Mouse (Mus musculus): ENCODE results near the gene Ppp3ca. TPM values are rescaled to one million over a fixed set of nuclear protein-coding genes. Genes with fewer than 3 reads are reported as not detected.

Ppp3ca gene
- total and polyA plus RNA-seq, 3 experiments: 17.4 to 40.6 (median 32.0) TPM

DNA sequence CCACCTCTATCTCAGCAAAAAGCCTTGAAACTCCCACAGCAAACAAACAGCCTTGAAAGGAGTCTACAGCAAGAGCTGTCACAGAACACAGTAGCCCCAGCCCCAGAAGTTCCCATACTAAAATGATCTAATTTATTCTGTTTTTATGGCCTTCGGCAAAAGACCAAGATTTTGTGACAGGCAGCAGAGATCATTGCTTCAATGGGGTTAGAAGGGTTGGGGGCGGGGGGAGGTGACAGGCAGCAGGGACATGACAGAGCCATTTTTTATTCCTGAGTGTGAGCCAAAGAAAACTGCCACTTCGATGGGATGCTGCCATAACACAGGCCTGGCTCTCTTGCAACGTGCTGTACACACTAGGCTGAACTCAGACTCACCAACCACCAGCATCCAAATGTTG lies 275.6 kb downstream of the Ppp3ca start (continued):
- TF ChIP-seq USF2 (IDR thresholded peaks at IDR 0.05; ENCODE audit: borderline replicate concordance in 1 of 2, insufficient read depth in 1 of 2, low read depth in 1 of 2, low read length in 2 of 2) (no peak), USF1 (IDR thresholded peaks at IDR 0.05; ENCODE audit: low read depth, low read length) (no peak), CTCF (IDR thresholded peaks at IDR 0.05 in 2 of 3, conservative IDR thresholded peaks at IDR 0.05 in 1 of 3; ENCODE audit: control insufficient read depth in 1 of 3, insufficient read depth in 1 of 3, low read depth in 2 of 3, low read length in 3 of 3, poor library complexity in 1 of 3, severe bottlenecking in 1 of 3) (no peak), TAL1 (IDR thresholded peaks at IDR 0.05; ENCODE audit: low read length) (no peak), BHLHE40 (IDR thresholded peaks at IDR 0.05; ENCODE audit: borderline replicate concordance, low read depth, low read length) (no peak), GATA1 (IDR thresholded peaks at IDR 0.05; ENCODE audit: low read depth, low read length) (no peak)

DNA sequence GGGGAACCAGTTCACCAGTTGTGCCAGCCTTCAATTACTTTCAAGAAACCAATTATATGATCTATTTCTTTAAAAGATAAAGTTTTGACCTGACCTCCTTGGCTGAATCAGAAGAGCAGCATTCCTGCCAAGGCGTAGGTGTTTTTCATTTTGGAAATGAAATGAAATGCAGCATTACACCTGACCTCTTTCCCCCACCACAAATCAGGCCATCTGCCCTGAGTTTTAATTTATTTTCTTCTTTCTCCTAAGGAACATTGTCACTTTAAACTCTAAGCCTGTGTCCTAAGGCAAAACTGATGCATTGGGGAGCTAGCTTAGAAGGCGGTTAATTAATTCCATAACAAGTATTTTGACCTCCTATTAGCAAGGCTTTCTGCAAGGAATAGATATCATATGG lies 276.7 kb downstream of the Ppp3ca start:
- TF ChIP-seq NELFE (IDR thresholded peaks at IDR 0.05; ENCODE audit: low read depth, low read length) (no peak), MAX (IDR thresholded peaks at IDR 0.05; ENCODE audit: low read length) (no peak), TCF12 (IDR thresholded peaks at IDR 0.05; ENCODE audit: low read depth, low read length) (no peak), USF1 (IDR thresholded peaks at IDR 0.05; ENCODE audit: low read depth, low read length) (no peak), CTCF (IDR thresholded peaks at IDR 0.05 in 2 of 3, conservative IDR thresholded peaks at IDR 0.05 in 1 of 3; ENCODE audit: control insufficient read depth in 1 of 3, insufficient read depth in 1 of 3, low read depth in 2 of 3, low read length in 3 of 3, poor library complexity in 1 of 3, severe bottlenecking in 1 of 3) (no peak), ETS1 (IDR thresholded peaks at IDR 0.05; ENCODE audit: low read depth, low read length) (no peak), BHLHE40 (IDR thresholded peaks at IDR 0.05; ENCODE audit: borderline replicate concordance, low read depth, low read length) (no peak), MXI1 (IDR thresholded peaks at IDR 0.05; ENCODE audit: low read depth, low read length) (no peak)

DNA sequence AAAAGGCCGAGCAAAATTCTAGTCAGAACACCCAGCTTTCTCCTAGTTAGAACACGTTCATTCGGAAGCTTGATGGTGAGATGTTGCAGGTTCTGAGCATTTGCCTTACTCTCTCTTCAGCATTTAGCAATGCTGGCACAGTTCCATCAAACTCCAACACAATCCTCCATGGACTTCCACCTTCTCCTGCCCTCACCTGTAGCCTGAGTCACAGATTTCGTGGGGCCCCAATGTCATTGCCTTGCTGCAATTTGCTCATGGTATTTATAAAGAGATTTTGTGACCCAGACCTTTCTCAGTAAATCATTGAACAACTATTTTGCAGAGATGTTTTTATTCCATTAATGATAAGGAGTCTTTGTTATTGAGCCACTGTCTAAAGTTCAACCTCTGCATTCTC lies 278.2 kb downstream of the Ppp3ca start:
- no peak overlapping the region for H3K4me3 ChIP-seq (ENCODE audit: control insufficient read depth in 1 of 2, insufficient read depth in 1 of 2, low read depth in 2 of 2, low read length in 2 of 2)
- no peak overlapping the region for H3K9ac ChIP-seq (ENCODE audit: control insufficient read depth, low read depth, low read length, poor library complexity, severe bottlenecking)
- no peaks in the 10 kb centered on the region for H3K9me3 ChIP-seq (replicated peaks; ENCODE audit: insufficient read depth, low read length)
- TF ChIP-seq CTCF (IDR thresholded peaks at IDR 0.05 in 2 of 3, conservative IDR thresholded peaks at IDR 0.05 in 1 of 3; ENCODE audit: control insufficient read depth in 1 of 3, insufficient read depth in 1 of 3, low read depth in 2 of 3, low read length in 3 of 3, poor library complexity in 1 of 3, severe bottlenecking in 1 of 3) (no peak), NRF1 (IDR thresholded peaks at IDR 0.05; ENCODE audit: insufficient read depth, low read depth, low read length, poor library complexity, severe bottlenecking) (no peak), MAX (IDR thresholded peaks at IDR 0.05; ENCODE audit: low read length) (no peak), ZC3H11A (IDR thresholded peaks at IDR 0.05; ENCODE audit: low read depth, low read length) (no peak), ELF1 (IDR thresholded peaks at IDR 0.05; ENCODE audit: low read depth, low read length) (no peak), POLR2A (IDR thresholded peaks at IDR 0.05; ENCODE audit: control insufficient read depth in 1 of 2, insufficient read depth in 1 of 2, low read depth in 1 of 2, low read length in 2 of 2, poor library complexity in 1 of 2) (no peak), MAFK (IDR thresholded peaks at IDR 0.05; ENCODE audit: borderline replicate concordance, low read depth, low read length) (no peak), TCF12 (IDR thresholded peaks at IDR 0.05; ENCODE audit: low read depth, low read length) (no peak), TBP (IDR thresholded peaks at IDR 0.05; ENCODE audit: low read depth, low read length) (no peak), MXI1 (IDR thresholded peaks at IDR 0.05; ENCODE audit: low read depth, low read length) (no peak), RAD21 (IDR thresholded peaks at IDR 0.05; ENCODE audit: low read depth, low read length) (no peak), ZMIZ1 (IDR thresholded peaks at IDR 0.05; ENCODE audit: low read depth, low read length) (no peak), POLR2AphosphoS5 (IDR thresholded peaks at IDR 0.05; ENCODE audit: borderline replicate concordance, low read depth, low read length) (no peak), HCFC1 (IDR thresholded peaks at IDR 0.05; ENCODE audit: low read depth, low read length) (no peak), SIN3A (IDR thresholded peaks at IDR 0.05; ENCODE audit: low read length) (no peak), MYB (IDR thresholded peaks at IDR 0.05; ENCODE audit: low read depth, low read length) (no peak), ETS1 (IDR thresholded peaks at IDR 0.05; ENCODE audit: low read depth, low read length) (no peak)
- DNase-seq (ENCODE audit: low read depth, low spot score): no peak
- no peak overlapping the region for H3K27ac ChIP-seq (ENCODE audit: control insufficient read depth, low read depth, low read length)
- no peaks in the 10 kb centered on the region for H3K27me3 ChIP-seq (ENCODE audit: control insufficient read depth in 1 of 2, insufficient read depth in 2 of 2, low read length in 2 of 2)
- no peaks in the 10 kb centered on the region for H3K4me1 ChIP-seq (ENCODE audit: control insufficient read depth in 1 of 2, insufficient read depth in 2 of 2, low read length in 2 of 2)
- H3K79me2 ChIP-seq (ENCODE audit: control insufficient read depth, insufficient read depth, low read length, poor library complexity): no peaks in the 10 kb centered on the region
- no peaks in the 10 kb centered on the region; a peak in 1 of 4 replicates for H3K36me3 ChIP-seq (ENCODE audit: control insufficient read depth in 1 of 2, insufficient read depth in 2 of 2, low read length in 2 of 2)

More for the DNA sequence above, 276.7 kb downstream of the Ppp3ca start:
- Histone ChIP-seq H3K79me2 (ENCODE audit: control insufficient read depth, insufficient read depth, low read length, poor library complexity) (no peaks in the 10 kb centered on the region), H3K36me3 (ENCODE audit: control insufficient read depth in 1 of 2, insufficient read depth in 2 of 2, low read length in 2 of 2) (peaks cover 0 to under 1% of the 10 kb centered on the region in 2 experiments; a peak in 1 of 4 replicates), H3K27ac (ENCODE audit: control insufficient read depth, low read depth, low read length) (no peak overlapping the region), H3K9me3 (replicated peaks; ENCODE audit: insufficient read depth, low read length) (no peaks in the 10 kb centered on the region), H3K4me3 (ENCODE audit: control insufficient read depth in 1 of 2, insufficient read depth in 1 of 2, low read depth in 2 of 2, low read length in 2 of 2) (no peak overlapping the region), H3K9ac (ENCODE audit: control insufficient read depth, low read depth, low read length, poor library complexity, severe bottlenecking) (no peak overlapping the region), H3K27me3 (ENCODE audit: control insufficient read depth in 1 of 2, insufficient read depth in 2 of 2, low read length in 2 of 2) (no peaks in the 10 kb centered on the region), H3K4me1 (ENCODE audit: control insufficient read depth in 1 of 2, insufficient read depth in 2 of 2, low read length in 2 of 2) (peaks cover 0 to 1% of the 10 kb centered on the region in 2 experiments; a peak in 3 of 4 replicates)
- DNase-seq (ENCODE audit: low read depth, low spot score): no peak

Data from MEL (cell line).